Mouse (Mus musculus) stomach, embryonic 16.5 days (tissue): ENCODE results near the gene Cbln3. TPM values are rescaled to one million over a fixed set of nuclear protein-coding genes. Genes with fewer than 3 reads are reported as not detected.

Source experiments
- ATAC-seq: fragments of 200-750 bp; cut with Nextera tagmentation; 2 replicates; pipeline ENCODE4 v1.8.0; 2017; ENCODE audit warnings: moderate number of reproducible peaks, moderate TSS enrichment; ENCODE audit not compliant: insufficient read depth, low FRiP score
- H3K27ac ChIP-seq: fragments of 300-500 bp; sonication (generic); 2 replicates; pipeline ENCODE4 v1.5.1; 2014; ENCODE audit warnings: low read length
- H3K27me3 ChIP-seq: fragments of 300-500 bp; sonication (generic); 2 replicates; pipeline ENCODE4 v1.6.1; 2014; ENCODE audit warnings: low read length, control low read depth, mixed read lengths; ENCODE audit not compliant: control insufficient read depth, insufficient read depth
- H3K36me3 ChIP-seq: fragments of 300-500 bp; sonication (generic); 2 replicates; pipeline ENCODE4 v1.6.1; 2014; ENCODE audit warnings: low read length; ENCODE audit not compliant: control insufficient read depth, insufficient read depth
- H3K4me1 ChIP-seq: fragments of 300-500 bp; sonication (generic); 2 replicates; pipeline ENCODE4 v1.6.1; 2014; ENCODE audit warnings: low read length, control low read depth, mixed read lengths; ENCODE audit not compliant: control insufficient read depth, insufficient read depth
- H3K4me2 ChIP-seq: fragments of 300-500 bp; sonication (generic); 2 replicates; pipeline ENCODE4 v1.6.1; 2014; ENCODE audit warnings: low read depth, low read length, mixed read lengths
- H3K4me3 ChIP-seq: fragments of 300-500 bp; sonication (generic); replicated peaks from 2 replicates; pipeline ENCODE4 v1.5.1; 2014; ENCODE audit warnings: mild to moderate bottlenecking, low read length
- H3K9ac ChIP-seq: fragments of 300-500 bp; sonication (generic); 2 replicates; pipeline ENCODE4 v1.6.1; 2014; ENCODE audit warnings: low read length
- H3K9me3 ChIP-seq: fragments of 300-500 bp; sonication (generic); replicated peaks from 2 replicates; pipeline ENCODE4 v1.6.1; 2016; ENCODE audit warnings: low read length, control low read depth; ENCODE audit not compliant: control insufficient read depth
- WGBS: fragments of 180-500 bp; shearing (Covaris S2); extraction: QIAGEN DNeasy Blood & Tissue Kit; methylation state at CpG from one replicate; pipeline ENCODE4 v1.1.7; 2014; 5-methylcytosine and 5-hydroxymethylcytosine counted together
- polyA plus RNA-seq: library from polyadenylated mRNA; unstranded; fragments of >200 nt; fragmentation: Nextera tagmentation; extraction: Ambion mirVana; gene quantifications from 2 replicates; pipeline ENCODE4 v1.2.1, GENCODE M21; 2015

The Cbln3 gene
- polyA plus RNA-seq, result 0.45 and 0.66 TPM in 2 replicates

GRCm38 (mm10) chr14:55884166-55884565 is at the start of gene Cbln3:
Gene Cbln3 (minus strand): TSS chr14:55884392.
- peaks cover 22% of the 10 kb centered on the region for H3K4me1 ChIP-seq
- peak within 1 kb of the TSS; percentile 97 for H3K27ac ChIP-seq
- peak; percentile 23; the same call in 1 of the 2 replicates for ATAC-seq
- 39% methylated on average over 4 of the region's 4 CpGs for WGBS
- no peaks in the 10 kb centered on the region for H3K27me3 ChIP-seq
- H3K4me2 ChIP-seq, result peak within 1 kb of the TSS; percentile 84
- peak within 1 kb of the TSS; percentile 92 for H3K9ac ChIP-seq
- no peaks in the 10 kb centered on the region for H3K9me3 ChIP-seq
- peak within 1 kb of the TSS; percentile 75 for H3K4me3 ChIP-seq
- H3K36me3 ChIP-seq, result peaks cover 9% of the 10 kb centered on the region

GRCm38 (mm10) chr14:55933586-55933985 is 49.4 kb upstream of the Cbln3 start:
- Histone ChIP-seq H3K36me3 (no peaks in the 10 kb centered on the region), H3K9ac (no peak overlapping the region; the same call in 1 of the 2 replicates), H3K9me3 (no peaks in the 10 kb centered on the region), H3K27ac (no peak overlapping the region), H3K4me1 (no peaks in the 10 kb centered on the region), H3K4me2 (peak overlapping the region; percentile 12; the same call in 1 of the 2 replicates), H3K4me3 (no peak overlapping the region), H3K27me3 (no peaks in the 10 kb centered on the region)
- ATAC-seq, result no peak
- 25% methylated on average over 7 of the region's 7 CpGs for WGBS

- no peak overlapping the region for H3K4me2 ChIP-seq
- H3K9ac ChIP-seq, result no peak overlapping the region
- WGBS, result 59% methylated on average over 12 of the region's 12 CpGs
- H3K4me1 ChIP-seq, result no peaks in the 10 kb centered on the region
- no peak overlapping the region for H3K4me3 ChIP-seq
- H3K27me3 ChIP-seq, result no peaks in the 10 kb centered on the region
- no peak overlapping the region for H3K27ac ChIP-seq
- no peaks in the 10 kb centered on the region for H3K36me3 ChIP-seq
- no peak for ATAC-seq
- H3K9me3 ChIP-seq, result no peaks in the 10 kb centered on the region
Measured at GRCm38 (mm10) chr14:55929263-55929997, 45.2 kb upstream of the Cbln3 start.

GRCm38 (mm10) chr14:55926847-55927246 is 42.7 kb upstream of the Cbln3 start:
- H3K27me3 ChIP-seq, result no peaks in the 10 kb centered on the region
- 74% methylated on average over 4 of the region's 4 CpGs for WGBS
- no peak for ATAC-seq

GRCm38 (mm10) chr14:55922475-55923232 is 38.5 kb upstream of the Cbln3 start:
- 0 out of 2 replicates have a peak, but pooled peaks cover 6% of the 10 kb centered on the region for H3K4me1 ChIP-seq
- H3K9ac ChIP-seq, result no peak overlapping the region
- no peak overlapping the region for H3K4me2 ChIP-seq
- H3K27ac ChIP-seq, result no peak overlapping the region
- H3K4me3 ChIP-seq, result no peak overlapping the region
- no peaks in the 10 kb centered on the region for H3K27me3 ChIP-seq
- H3K36me3 ChIP-seq, result no peaks in the 10 kb centered on the region
- H3K9me3 ChIP-seq, result no peaks in the 10 kb centered on the region
- WGBS, result 50% methylated on average over 7 of the region's 7 CpGs
- ATAC-seq, result no peak

More at GRCm38 (mm10) chr14:55926847-55927246, 42.7 kb upstream of the Cbln3 start:
- Histone ChIP-seq H3K4me1 (no peaks in the 10 kb centered on the region), H3K27ac (no peak overlapping the region), H3K9me3 (no peaks in the 10 kb centered on the region), H3K4me2 (no peak overlapping the region), H3K36me3 (no peaks in the 10 kb centered on the region), H3K4me3 (no peak overlapping the region), H3K9ac (no peak overlapping the region)

- Histone ChIP-seq H3K9ac (peak overlapping the region; percentile 9; the same call in 1 of the 2 replicates), H3K4me1 (0 out of 2 replicates have a peak, but pooled peaks cover 6% of the 10 kb centered on the region), H3K27ac (peak overlapping the region; percentile 56; the same call in 1 of the 2 replicates), H3K27me3 (no peaks in the 10 kb centered on the region), H3K36me3 (no peaks in the 10 kb centered on the region), H3K4me2 (0 out of 2 replicates have a peak overlapping the region, but pooled peaks have one; percentile 0), H3K4me3 (no peak overlapping the region), H3K9me3 (no peaks in the 10 kb centered on the region)
- ATAC-seq, result peak; percentile 82
- 16% methylated on average over 14 of the region's 14 CpGs for WGBS
Measured at GRCm38 (mm10) chr14:55918240-55919082, 34.3 kb upstream of the Cbln3 start.

- Histone ChIP-seq H3K36me3 (no peaks in the 10 kb centered on the region), H3K4me3 (no peak overlapping the region), H3K27ac (no peak overlapping the region), H3K4me1 (0 out of 2 replicates have a peak, but pooled peaks cover 3% of the 10 kb centered on the region), H3K27me3 (no peaks in the 10 kb centered on the region), H3K9me3 (no peaks in the 10 kb centered on the region), H3K4me2 (no peak overlapping the region), H3K9ac (no peak overlapping the region)
- 48% methylated on average over 4 of the region's 4 CpGs for WGBS
- no peak for ATAC-seq
Measured at GRCm38 (mm10) chr14:55913406-55913805, 29.2 kb upstream of the Cbln3 start.

GRCm38 (mm10) chr14:55905518-55905917 is 21.3 kb upstream of the Cbln3 start:
- ATAC-seq, result no peak

More at GRCm38 (mm10) chr14:55905518-55905917, 21.3 kb upstream of the Cbln3 start:
- Histone ChIP-seq H3K9me3 (no peaks in the 10 kb centered on the region), H3K4me1 (peaks cover 3% of the 10 kb centered on the region; the same call in 1 of the 2 replicates), H3K9ac (no peak overlapping the region), H3K4me2 (no peak overlapping the region), H3K36me3 (no peaks in the 10 kb centered on the region), H3K27ac (no peak overlapping the region), H3K27me3 (no peaks in the 10 kb centered on the region), H3K4me3 (no peak overlapping the region)
- 14% methylated on average over 1 of the region's 1 CpGs for WGBS
